Mouse (Mus musculus): ENCODE data around the gene Tedc2. TPM values are rescaled to one million over a fixed set of nuclear protein-coding genes. Genes with fewer than 3 reads are reported as not detected.

The Tedc2 gene
- polyA plus RNA-seq, 1 experiment, result 7.7 TPM

DNA sequence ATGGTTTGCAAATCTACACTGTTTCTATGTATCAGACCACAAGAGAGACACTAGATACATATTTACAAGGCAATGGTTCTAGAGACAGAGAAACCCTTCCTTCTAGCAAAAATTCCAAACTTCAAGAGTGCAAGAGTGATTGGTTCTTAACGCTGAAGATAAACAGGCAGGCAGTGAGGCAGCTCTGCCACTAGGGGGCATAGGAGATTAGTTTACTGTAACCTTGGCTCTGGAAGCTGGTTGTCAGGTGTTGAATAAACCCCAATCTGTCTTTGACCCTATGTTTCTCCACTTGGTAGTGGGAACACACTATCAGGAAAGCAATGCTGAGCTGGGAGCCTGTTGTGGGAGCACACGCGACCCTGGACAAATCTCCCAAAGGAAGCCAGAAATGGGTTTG, 47.2 kb downstream of the Tedc2 start:
- H3K27ac ChIP-seq (ENCODE audit: insufficient read depth, low read depth, low read length), result peak overlapping the region; percentile 98; the same call in 1 of the 2 replicates

DNA sequence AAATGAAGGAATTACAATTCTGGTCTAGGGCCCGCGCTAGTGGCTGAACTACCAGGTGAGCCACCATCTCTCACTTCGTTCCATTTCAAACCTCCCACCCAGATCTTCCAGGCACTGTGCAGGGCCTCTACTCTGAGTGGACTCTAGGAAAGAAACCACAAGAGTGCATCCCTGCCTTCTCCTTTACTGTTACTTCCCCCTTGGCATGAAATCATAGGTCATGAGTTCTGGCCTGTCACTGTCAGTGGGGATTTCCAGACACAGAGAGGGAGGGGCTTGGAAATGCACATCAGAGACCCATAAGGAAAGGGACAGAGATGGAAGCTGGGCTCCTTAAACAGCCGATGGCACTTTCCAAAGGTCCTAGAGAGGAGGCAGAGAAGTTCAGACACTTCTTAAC, 48.9 kb downstream of the Tedc2 start:
- TF ChIP-seq CTCF (IDR thresholded peaks at IDR 0.05; ENCODE audit: low read depth, low read length) (no peak), POLR2A (IDR thresholded peaks at IDR 0.05; ENCODE audit: borderline replicate concordance, low read depth, low read length) (peak; percentile 49; the same call in 1 of the 2 replicates)
- Histone ChIP-seq H3K4me1 (ENCODE audit: control insufficient read depth, insufficient read depth, low read length) (peaks cover 16% of the 10 kb centered on the region), H3K4me3 (ENCODE audit: insufficient read depth, low read length) (peak overlapping the region; percentile 92), H3K27ac (ENCODE audit: insufficient read depth, low read depth, low read length) (peak overlapping the region; percentile 98)

More for the DNA sequence above, 47.2 kb downstream of the Tedc2 start:
- Histone ChIP-seq H3K4me1 (ENCODE audit: control insufficient read depth, insufficient read depth, low read length) (peaks cover 16% of the 10 kb centered on the region), H3K4me3 (ENCODE audit: insufficient read depth, low read length) (no peak overlapping the region)
- TF ChIP-seq POLR2A (IDR thresholded peaks at IDR 0.05; ENCODE audit: borderline replicate concordance, low read depth, low read length) (no peak), CTCF (IDR thresholded peaks at IDR 0.05; ENCODE audit: low read depth, low read length) (peak; percentile 36; the same call in 1 of the 2 replicates)

DNA sequence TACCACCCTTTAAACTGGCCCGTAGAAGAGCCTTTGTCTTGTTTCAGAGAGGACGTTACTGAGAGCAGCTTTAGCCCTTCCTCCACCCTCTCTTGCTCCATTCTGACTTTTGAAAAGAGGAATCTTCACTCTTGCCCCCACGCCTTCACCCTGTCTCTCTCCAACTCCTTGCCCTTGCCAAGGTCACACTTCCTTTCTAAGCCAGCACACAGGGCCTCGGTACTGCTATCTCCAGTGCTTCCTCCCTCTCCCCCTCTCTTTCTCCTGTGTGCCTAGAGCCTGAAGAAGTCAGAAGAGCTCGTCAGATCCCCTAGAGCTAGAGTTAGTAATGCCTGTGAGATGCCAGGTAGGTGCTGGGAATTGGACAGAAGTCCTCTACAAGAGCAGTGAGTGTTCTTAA, 49.9 kb downstream of the Tedc2 start:
- Histone ChIP-seq H3K4me3 (ENCODE audit: insufficient read depth, low read length) (peak overlapping the region; percentile 92), H3K4me1 (ENCODE audit: control insufficient read depth, insufficient read depth, low read length) (peaks cover 21% of the 10 kb centered on the region), H3K27ac (ENCODE audit: insufficient read depth, low read depth, low read length) (peak overlapping the region; percentile 98)
- TF ChIP-seq CTCF (IDR thresholded peaks at IDR 0.05; ENCODE audit: low read depth, low read length), result no peak
- no peak for TF ChIP-seq POLR2A (IDR thresholded peaks at IDR 0.05; ENCODE audit: borderline replicate concordance, low read depth, low read length)

DNA sequence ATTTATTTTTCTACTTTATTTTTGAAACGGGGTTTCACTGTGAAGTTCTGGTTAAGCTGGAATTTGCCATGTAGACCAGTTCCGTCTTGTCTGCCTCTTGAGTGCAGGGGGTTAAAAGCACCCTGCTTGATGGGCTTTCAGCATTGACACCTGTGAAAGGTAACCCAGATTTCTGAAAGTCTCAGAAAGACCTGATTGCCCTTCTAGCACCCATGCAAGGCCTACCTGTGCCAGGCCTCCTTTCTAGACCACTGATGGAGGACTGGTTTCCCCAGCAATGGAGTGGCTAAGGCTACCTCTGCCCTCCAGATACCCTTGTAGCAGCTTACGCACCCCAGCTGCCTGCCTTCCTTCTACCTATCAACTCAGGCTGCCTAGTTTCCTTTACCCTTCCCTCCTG, 50.5 kb downstream of the Tedc2 start:
- TF ChIP-seq POLR2A (IDR thresholded peaks at IDR 0.05; ENCODE audit: borderline replicate concordance, low read depth, low read length), result no peak
- TF ChIP-seq CTCF (IDR thresholded peaks at IDR 0.05; ENCODE audit: low read depth, low read length), result no peak
- peak overlapping the region; percentile 92 for H3K4me3 ChIP-seq (ENCODE audit: insufficient read depth, low read length)
- H3K4me1 ChIP-seq (ENCODE audit: control insufficient read depth, insufficient read depth, low read length), result peaks cover 27% of the 10 kb centered on the region
- H3K27ac ChIP-seq (ENCODE audit: insufficient read depth, low read depth, low read length), result peak overlapping the region; percentile 98

DNA sequence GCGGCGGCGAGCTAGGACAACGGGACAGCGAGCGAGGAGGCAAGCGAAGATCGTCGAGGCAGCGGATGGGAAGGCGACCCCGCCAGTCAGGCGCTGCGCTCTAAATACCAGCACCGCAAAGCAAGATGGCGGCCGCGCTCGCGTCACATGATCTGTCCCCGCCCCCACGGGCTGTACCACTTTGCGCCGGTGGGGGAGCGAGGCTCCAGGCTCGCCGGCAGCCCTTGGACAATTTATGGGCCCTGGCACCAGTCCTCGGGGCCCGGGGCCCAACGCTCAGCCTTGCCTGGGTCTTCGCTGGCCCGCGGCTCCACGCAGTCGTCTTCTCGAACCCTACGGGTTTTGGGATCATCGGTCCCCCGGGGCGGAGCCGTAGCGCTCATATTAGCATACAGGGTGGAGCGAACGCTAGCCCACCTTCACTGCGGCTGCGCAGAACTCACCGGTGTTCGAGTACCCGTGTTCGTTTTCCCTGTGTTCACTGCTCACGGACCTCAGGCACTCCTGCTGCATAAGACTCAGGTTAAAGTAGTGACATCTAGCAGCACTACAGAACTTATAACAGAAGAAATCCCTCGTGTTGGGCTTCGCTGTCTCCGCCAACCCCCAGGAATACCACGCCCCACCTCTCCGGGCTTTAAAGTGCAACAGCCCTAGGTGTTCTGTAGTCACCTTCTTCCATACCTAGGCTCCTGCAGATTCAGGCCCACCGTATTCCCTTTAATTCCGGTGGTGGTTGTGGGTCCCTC, 51.2 kb downstream of the Tedc2 start, which contains the start of gene Atp6v0c:
TSS of gene Atp6v0c (minus strand) at position 386 of the 749 bp plus-strand sequence.
- Histone ChIP-seq H3K4me3 (ENCODE audit: insufficient read depth, low read length) (peak within 1 kb of the TSS; percentile 92), H3K27ac (ENCODE audit: insufficient read depth, low read depth, low read length) (peak within 1 kb of the TSS; percentile 98), H3K4me1 (ENCODE audit: control insufficient read depth, insufficient read depth, low read length) (peaks cover 30% of the 10 kb centered on the region)
- TF ChIP-seq CTCF (IDR thresholded peaks at IDR 0.05; ENCODE audit: low read depth, low read length) (no peak), POLR2A (IDR thresholded peaks at IDR 0.05; ENCODE audit: borderline replicate concordance, low read depth, low read length) (no peak)

DNA sequence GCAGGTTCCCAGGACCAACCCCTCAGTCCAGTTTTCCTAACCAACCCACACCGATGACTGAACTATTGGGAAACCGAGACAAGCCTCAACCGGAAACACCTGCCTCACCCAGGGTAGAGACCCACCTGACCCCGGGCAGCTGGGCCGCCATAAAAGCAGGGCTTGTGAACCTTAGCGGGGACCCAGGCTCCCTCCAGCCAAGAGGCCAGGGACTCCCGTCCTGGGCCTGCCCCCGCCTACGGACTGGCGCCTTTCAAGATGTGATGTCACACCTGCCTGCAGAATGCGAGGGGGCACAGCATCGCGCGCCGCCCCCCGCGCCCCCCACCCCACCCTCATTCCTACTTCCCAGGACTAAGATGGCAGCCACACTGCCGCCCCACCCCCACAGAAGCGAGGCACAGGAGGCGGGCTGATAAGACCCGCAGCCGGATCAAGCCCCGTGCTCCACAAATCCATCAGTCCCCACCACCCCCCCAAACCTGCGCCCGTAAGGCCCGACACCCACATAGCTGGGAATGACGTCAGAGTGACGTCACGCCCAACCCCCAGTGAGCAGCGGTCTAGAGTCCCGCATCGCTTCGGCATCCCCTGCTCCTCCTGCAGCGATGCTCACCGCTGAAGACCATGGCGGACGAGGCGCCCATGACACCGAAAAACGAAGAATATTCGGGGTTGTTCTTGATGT, 51.9 kb downstream of the Tedc2 start:
- peaks cover 31% of the 10 kb centered on the region for H3K4me1 ChIP-seq (ENCODE audit: control insufficient read depth, insufficient read depth, low read length)
- TF ChIP-seq POLR2A (IDR thresholded peaks at IDR 0.05; ENCODE audit: borderline replicate concordance, low read depth, low read length) (no peak), CTCF (IDR thresholded peaks at IDR 0.05; ENCODE audit: low read depth, low read length) (no peak)
- H3K4me3 ChIP-seq (ENCODE audit: insufficient read depth, low read length), result peak overlapping the region; percentile 92
- H3K27ac ChIP-seq (ENCODE audit: insufficient read depth, low read depth, low read length), result peak overlapping the region; percentile 98

DNA sequence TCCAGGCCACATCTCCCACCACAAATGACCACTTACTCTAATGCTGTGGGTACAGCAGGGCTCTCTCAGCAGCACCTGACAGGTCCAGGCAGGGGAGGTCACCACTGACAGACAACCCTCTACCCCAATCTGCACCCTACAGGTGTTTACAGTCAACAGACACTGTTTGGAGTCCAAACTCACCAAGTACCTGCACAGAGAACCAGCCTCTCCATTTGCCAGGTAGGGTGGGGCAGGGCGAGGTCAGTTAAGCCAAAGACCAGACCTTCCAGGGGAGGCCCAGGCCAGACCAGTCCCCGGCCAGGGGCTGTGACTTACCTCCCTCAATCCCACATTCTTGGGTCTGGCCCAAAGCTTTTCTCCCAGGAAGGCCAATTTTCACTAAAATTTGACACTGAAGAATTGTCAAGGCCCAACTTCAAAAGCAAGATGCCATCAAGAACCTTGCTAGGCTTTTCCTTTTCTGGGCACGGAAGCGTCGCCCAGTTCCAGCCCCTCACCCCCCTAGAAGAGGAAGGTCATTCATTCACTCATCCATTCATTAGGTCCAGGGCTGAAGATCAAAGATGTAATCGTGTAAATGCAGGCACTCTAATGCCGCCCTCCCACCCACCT, 52.7 kb downstream of the Tedc2 start:
- peaks cover 29% of the 10 kb centered on the region for H3K4me1 ChIP-seq (ENCODE audit: control insufficient read depth, insufficient read depth, low read length)
- TF ChIP-seq CTCF (IDR thresholded peaks at IDR 0.05; ENCODE audit: low read depth, low read length) (0 out of 2 replicates have a peak, but pooled peaks have one; percentile 4), POLR2A (IDR thresholded peaks at IDR 0.05; ENCODE audit: borderline replicate concordance, low read depth, low read length) (0 out of 2 replicates have a peak, but pooled peaks have one; percentile 6)
- H3K27ac ChIP-seq (ENCODE audit: insufficient read depth, low read depth, low read length), result peak overlapping the region; percentile 98
- H3K4me3 ChIP-seq (ENCODE audit: insufficient read depth, low read length), result peak overlapping the region; percentile 92

DNA sequence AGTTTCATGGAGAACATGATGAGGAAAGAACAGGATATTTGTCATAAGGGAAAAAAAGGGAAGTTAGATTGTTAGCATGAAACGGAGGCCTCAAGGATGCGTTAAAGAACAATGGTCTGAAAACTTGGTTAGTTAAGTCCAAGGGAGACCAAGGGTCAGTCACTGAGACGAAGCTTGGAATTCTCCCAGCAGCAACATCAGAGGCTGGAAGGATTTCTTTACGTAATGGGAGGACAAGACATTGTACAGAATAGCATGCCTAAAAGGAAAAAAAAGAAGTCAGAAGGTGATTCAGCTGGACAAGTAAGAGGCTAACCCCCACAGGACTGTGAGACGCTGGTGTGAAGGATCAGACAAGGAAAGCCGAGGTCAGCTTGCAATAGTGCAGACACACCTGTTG, 53.5 kb downstream of the Tedc2 start:
- Histone ChIP-seq H3K4me1 (ENCODE audit: control insufficient read depth, insufficient read depth, low read length) (peaks cover 29% of the 10 kb centered on the region), H3K27ac (ENCODE audit: insufficient read depth, low read depth, low read length) (peak overlapping the region; percentile 98), H3K4me3 (ENCODE audit: insufficient read depth, low read length) (peak overlapping the region; percentile 92)
- TF ChIP-seq CTCF (IDR thresholded peaks at IDR 0.05; ENCODE audit: low read depth, low read length) (no peak), POLR2A (IDR thresholded peaks at IDR 0.05; ENCODE audit: borderline replicate concordance, low read depth, low read length) (no peak)

Other genes with a start within 250 kb of the Tedc2 start
- 0.44 and 1.7 TPM in 2 replicates for gene Prss30, start 240.3 kb downstream of the Tedc2 start, polyA plus RNA-seq (2012; ENCODE audit: insufficient read depth, insufficient read length, missing spikeins)
- not detected in 2 replicates for gene Prss22, start 222.8 kb downstream of the Tedc2 start, polyA plus RNA-seq (2012; ENCODE audit: insufficient read depth, insufficient read length, missing spikeins)
- gene Prss27, start 182.7 kb downstream of the Tedc2 start, polyA plus RNA-seq (2012; ENCODE audit: insufficient read depth, insufficient read length, missing spikeins), result not detected in 2 replicates
- 13.1 and 15.9 TPM in 2 replicates for gene Kctd5, start 147.4 kb downstream of the Tedc2 start, polyA plus RNA-seq (2012; ENCODE audit: insufficient read depth, insufficient read length, missing spikeins)
- gene Pdpk1, start 69.9 kb downstream of the Tedc2 start, polyA plus RNA-seq (2012; ENCODE audit: insufficient read depth, insufficient read length, missing spikeins), result 32.9 and 39.6 TPM in 2 replicates
- gene Amdhd2, start 57.1 kb downstream of the Tedc2 start, polyA plus RNA-seq (2012; ENCODE audit: insufficient read depth, insufficient read length, missing spikeins), result 89.6 and 118 TPM in 2 replicates
- 1,159 and 1,346 TPM in 2 replicates for gene Atp6v0c, start 51.1 kb downstream of the Tedc2 start, polyA plus RNA-seq (2012; ENCODE audit: insufficient read depth, insufficient read length, missing spikeins)
- gene Tbc1d24, start 15.3 kb downstream of the Tedc2 start, polyA plus RNA-seq (2012; ENCODE audit: insufficient read depth, insufficient read length, missing spikeins), result 23.0 and 24.0 TPM in 2 replicates
- gene Ntn3, start 11.3 kb downstream of the Tedc2 start, polyA plus RNA-seq (2012; ENCODE audit: insufficient read depth, insufficient read length, missing spikeins), result 0.47 TPM in 1 of 2 replicates, not detected in the other
- 25.8 and 33.4 TPM in 2 replicates for gene Ccnf, start 30.6 kb upstream of the Tedc2 start, polyA plus RNA-seq (2012; ENCODE audit: insufficient read depth, insufficient read length, missing spikeins)
- 0.40 TPM in 1 of 2 replicates, not detected in the other for gene Abca17, start 130.2 kb upstream of the Tedc2 start, polyA plus RNA-seq (2012; ENCODE audit: insufficient read depth, insufficient read length, missing spikeins)
- 41.7 and 49.0 TPM in 2 replicates for gene Abca3, start 131.1 kb upstream of the Tedc2 start, polyA plus RNA-seq (2012; ENCODE audit: insufficient read depth, insufficient read length, missing spikeins)
- gene Rnps1, start 193.7 kb upstream of the Tedc2 start, polyA plus RNA-seq (2012; ENCODE audit: insufficient read depth, insufficient read length, missing spikeins), result 65.0 and 72.0 TPM in 2 replicates
- 21.5 and 23.3 TPM in 2 replicates for gene Eci1, start 205.8 kb upstream of the Tedc2 start, polyA plus RNA-seq (2012; ENCODE audit: insufficient read depth, insufficient read length, missing spikeins)
- 3.3 and 3.8 TPM in 2 replicates for gene Dnase1l2, start 222.3 kb upstream of the Tedc2 start, polyA plus RNA-seq (2012; ENCODE audit: insufficient read depth, insufficient read length, missing spikeins)
- gene E4f1, start 249.5 kb upstream of the Tedc2 start, polyA plus RNA-seq (2012; ENCODE audit: insufficient read depth, insufficient read length, missing spikeins), result 21.7 and 25.0 TPM in 2 replicates
- 21.4 and 24.2 TPM in 2 replicates for gene Pgp, start 249.5 kb upstream of the Tedc2 start, polyA plus RNA-seq (2012; ENCODE audit: insufficient read depth, insufficient read length, missing spikeins)